Mouse (Mus musculus): Measurements from ENCODE around the gene Top3a.

Top3a gene

DNA sequence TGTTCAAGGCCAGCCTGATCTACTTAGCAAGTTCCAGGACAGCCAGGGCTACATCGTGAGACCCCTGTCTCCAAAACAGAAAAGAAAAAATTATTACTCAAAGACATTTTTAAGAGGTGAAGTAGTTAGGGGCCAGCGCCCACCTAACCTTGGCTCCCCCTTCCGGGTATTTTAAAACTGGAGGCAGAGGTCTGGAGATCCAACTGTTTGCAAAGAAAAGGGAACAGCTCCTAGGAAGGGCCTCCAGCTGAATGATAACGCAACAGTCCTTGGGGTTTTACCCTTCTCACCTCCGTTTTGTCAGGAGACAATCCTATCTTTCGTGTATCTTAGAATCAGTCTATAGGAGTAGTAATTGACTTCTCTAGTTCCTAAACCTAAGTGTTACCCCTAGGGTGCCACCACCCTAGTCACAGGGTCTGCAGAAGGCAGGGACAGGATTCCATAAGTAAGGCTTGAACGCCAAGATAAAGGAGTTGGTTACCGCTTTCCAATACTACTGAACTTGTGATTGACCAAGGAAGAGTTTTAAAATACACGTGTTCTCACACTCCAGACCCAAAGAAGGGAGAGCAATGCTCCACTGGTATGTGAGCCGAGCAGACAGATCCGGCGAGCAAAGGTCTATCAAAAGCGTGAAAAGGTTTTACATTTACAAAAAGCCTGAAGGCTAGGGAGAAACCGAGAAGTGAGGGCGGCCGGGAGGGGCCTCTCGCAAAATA lies 897 bp downstream of the Top3a start:
- ATAC-seq (ENCODE audit: insufficient number of reproducible peaks, low FRiP score, low TSS enrichment), result no peak

DNA sequence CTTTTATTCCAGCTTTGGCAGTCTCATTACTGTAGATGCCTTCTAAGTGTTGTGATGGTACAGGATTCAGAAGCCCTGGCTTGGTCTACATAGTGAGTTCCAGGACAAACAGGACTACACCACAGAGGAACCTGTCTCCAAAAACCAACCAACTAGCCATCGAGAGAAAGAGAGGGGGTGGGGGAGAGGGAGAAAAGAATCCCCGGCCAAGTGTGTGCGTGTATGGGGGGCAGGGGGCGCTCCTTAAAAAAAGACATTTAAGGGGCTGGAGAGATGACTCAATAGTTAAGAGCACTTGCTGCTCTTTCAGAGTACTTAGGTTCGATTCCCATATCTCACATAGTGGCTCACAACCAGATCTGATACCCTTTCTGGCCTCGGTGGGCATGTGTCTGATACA lies 1.6 kb downstream of the Top3a start:
- ATAC-seq (ENCODE audit: insufficient number of reproducible peaks, low FRiP score, low TSS enrichment), result no peak

DNA sequence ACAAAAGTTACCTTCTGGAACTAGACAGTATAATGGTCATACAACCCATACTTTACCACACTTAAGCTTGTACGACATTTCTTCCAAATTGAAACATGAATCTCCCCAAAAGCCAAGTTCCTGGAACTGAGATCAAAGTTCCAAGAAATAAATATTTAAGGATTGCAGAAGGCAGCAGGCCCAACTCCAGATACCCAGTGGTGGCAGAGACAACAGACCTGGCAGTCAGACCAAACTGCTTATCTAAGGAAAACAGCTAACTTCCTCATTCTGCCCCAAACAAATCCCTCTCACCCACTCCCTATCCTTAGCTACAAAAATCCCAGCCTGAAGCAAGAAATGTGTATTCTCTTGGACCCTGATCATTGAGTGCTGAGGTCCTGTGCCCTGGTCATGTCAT lies 2.3 kb downstream of the Top3a start:
- no peak for ATAC-seq (ENCODE audit: insufficient number of reproducible peaks, low FRiP score, low TSS enrichment)

DNA sequence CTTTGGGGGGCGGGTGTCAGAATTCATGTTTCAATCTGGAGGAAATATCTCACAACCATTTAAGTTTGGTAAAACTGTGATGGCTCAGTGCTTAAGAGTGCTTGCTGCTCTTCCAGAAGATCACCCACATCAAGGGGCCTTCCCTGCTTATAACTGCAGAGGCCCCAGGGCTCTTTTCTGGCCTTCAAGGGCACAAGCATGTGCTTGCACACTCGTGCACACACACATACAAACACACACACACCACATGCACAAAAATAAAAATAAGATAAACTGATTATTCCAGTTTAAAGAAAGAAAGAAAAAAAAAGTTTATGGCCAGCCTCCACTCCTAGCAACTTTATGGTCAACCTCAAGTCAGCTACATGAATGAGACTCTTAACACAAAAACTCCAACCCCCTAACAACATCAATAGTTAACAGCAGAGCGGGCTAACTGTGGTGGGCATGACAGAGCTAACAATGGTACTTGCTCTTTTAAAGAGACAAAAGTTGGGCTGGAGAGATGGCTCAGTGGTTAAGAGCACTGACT lies 2.9 kb downstream of the Top3a start:
- ATAC-seq (ENCODE audit: insufficient number of reproducible peaks, low FRiP score, low TSS enrichment), result no peak

DNA sequence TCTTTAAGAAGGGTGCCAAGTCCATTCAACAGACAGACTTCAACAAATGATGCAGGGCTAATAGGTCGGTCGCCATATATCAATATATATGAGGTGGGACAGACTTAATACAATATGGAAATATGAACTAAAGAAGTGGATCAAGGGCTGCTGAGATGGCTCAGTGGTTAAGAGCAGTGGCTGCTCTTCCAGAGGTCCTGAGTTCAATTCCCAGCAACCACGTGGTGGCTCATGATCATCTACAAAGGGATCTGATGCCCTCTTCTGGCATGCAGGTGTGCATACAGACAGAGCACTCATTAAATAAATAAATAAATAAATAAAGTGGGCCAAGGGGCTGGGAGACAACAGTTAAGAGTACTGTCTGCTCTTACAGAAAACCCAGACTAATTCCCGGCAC lies 5.0 kb downstream of the Top3a start:
- no peak for ATAC-seq (ENCODE audit: insufficient number of reproducible peaks, low FRiP score, low TSS enrichment)

DNA sequence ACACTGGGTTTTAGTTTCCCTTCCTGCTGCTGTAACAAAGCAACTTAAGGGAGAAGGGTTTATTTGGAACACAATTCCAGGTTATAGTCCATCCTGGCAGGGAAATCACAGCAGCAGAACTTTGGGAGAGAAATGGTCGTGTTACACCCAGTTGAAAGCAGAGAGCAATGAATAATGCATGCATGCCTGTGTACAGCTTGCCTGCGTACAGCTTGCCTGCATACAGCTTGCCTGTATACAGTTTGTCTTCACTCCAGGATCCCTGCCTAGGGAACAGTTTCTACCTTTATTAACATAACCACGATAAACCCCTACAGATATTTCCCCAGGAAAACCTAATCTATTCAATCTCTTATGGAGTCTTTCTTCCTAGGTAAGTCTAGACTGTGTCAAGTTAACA lies 6.4 kb downstream of the Top3a start:
- no peak for ATAC-seq (ENCODE audit: insufficient number of reproducible peaks, low FRiP score, low TSS enrichment)

DNA sequence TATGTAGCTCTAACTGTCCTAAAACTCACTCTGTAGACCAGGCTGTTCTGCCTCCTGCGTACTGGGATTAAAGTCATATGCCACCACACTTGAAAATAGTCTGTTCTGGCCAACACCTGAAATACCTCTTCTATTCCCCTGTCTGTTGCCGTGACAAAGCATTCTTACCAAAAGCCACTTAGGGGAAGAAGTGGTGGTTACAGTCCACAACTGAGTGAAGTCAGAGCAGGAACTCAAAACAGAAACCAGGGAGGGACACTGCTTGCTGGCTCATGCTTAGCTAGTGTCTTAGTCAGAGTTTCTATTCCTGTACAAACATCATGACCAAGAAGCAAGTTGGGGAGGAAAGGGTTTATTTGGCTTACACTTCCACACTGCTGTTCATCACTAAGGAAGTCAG lies 7.8 kb downstream of the Top3a start:
- no peak for ATAC-seq (ENCODE audit: insufficient number of reproducible peaks, low FRiP score, low TSS enrichment)

DNA sequence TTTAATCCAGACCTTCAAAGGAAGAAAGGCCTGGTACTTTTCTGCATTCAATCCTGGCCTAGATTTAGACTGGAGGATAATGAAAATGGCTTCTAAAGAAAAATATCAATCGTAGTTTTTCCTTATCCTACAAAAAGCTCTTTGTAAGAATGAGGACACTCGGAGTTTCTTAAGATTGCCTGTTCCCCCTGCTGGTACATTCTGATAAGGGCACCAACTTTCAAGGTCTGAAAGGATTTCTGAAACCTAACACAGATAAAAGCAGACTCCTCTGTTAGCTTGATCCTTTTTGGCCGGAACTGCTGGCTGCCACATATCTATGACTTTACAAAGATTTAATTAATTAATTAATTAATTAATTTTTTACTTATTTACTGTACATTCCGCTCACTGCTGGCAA lies 10.2 kb downstream of the Top3a start:
- no peak for ATAC-seq (ENCODE audit: insufficient number of reproducible peaks, low FRiP score, low TSS enrichment)

DNA sequence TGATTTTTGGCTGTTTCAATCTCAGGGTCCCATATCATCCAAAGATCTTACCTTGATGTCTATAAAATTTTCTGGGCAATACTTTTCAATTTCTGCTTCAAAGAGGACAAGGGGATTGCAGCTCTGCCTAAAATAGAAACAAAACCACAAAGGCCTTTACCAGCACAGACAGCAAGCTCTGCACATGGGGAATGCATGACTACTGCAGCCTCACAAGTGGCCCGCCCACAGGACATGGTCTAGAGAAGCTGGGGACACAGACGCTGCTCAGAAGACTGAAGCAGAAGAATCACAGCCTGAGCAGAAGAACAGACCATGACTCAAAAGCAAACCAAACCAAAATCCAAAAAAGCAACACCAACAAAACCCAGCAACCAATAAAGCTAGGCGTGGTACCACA lies 15.5 kb downstream of the Top3a start:
- no peak for ATAC-seq (ENCODE audit: insufficient number of reproducible peaks, low FRiP score, low TSS enrichment)

DNA sequence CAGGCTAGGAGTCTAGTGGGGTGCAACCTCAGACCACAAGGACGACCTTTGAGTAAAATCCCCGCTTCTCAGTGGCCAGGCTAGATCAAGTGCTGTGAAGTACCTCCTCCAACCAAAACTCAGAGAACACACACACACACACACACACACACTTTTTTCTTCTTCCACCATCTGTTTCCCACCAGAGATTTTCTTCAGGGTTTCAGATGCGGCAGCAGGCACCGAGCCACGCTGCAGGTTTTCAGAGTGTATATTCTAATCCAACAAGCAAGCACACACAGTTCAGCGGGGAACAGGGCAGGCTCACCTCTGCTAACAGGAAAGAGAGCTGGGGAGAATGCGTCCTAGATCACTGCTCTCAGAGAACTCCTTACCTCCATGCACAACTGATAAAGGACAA lies 21.6 kb downstream of the Top3a start:
- no peak for ATAC-seq (ENCODE audit: insufficient number of reproducible peaks, low FRiP score, low TSS enrichment)

DNA sequence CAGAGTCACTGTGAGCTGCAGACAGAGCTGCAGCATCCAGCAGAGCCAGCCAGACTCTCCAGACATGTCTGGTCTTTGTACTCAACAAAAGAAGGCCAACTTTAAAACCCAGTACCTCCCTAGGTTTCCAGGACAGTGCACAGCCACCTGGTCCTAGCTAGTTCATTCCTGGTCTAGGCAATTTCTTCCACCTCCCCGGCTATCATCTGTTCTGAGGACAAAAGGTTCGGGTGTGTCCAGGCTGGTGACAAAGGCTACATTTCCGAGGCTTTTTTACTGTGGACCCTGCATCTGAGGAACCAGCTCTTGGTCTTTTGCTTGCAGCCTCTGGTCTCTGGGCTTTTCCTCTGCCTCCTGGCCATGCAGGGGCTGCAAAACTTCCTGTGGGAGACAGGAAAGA lies 36.8 kb downstream of the Top3a start:
- ATAC-seq (ENCODE audit: insufficient number of reproducible peaks, low FRiP score, low TSS enrichment), result no peak

DNA sequence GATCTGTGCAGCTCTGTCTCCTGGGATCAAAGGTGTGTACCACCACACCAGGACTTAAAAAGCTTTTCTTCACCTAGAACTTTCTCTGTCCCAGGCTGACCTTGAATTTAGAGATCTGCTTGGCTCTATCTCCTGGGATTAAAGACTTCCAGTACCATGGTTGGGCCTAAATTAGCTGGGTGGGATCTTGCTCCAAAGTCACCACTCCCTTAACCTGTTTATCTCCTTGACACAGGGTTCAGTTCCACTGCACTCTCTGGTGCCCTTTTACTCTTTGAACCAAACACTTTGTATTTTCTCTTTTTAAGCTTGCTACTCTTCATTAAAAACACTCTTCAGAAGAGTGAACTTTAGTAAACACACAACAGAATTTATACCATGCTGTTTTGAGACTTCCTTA lies 39.7 kb downstream of the Top3a start:
- ATAC-seq (ENCODE audit: insufficient number of reproducible peaks, low FRiP score, low TSS enrichment), result no peak

DNA sequence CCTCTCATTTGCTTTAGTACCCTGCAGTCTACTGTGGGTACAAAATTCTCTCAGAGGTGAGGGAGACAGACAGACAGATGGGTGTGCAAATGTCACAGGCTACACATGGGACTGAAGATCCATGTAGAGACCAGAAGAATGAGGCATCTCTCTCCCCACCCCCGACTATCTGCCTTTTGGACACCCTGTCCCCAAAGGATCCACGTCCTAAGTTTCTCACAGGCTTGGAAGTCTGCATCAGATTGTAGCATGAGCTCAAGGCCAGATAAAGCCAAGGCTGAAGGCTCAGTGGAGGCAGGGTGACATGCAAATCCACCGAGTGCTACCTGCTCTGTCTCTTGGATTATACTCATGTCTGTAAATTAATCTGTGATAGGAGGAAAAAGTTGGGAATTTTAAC lies 40.7 kb downstream of the Top3a start:
- ATAC-seq (ENCODE audit: insufficient number of reproducible peaks, low FRiP score, low TSS enrichment), result no peak

DNA sequence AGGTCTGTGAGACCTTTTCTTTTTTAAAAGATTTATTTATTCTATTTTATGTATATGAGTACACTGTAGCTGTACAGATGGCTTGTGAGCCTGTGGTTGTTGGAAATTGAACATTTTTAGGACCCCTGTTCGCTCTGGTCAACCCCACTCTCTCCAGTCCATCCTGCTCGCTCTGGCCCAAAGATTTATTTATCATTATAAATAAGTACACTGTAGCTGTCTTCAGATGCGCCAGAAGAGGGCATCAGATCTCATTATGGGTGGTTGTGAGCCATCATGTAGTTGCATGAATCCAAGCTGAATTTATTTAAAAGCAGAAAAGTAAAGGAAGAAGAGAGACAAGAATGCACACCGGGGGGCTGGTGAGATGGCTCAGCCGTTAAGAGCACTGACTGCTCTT lies 42.0 kb downstream of the Top3a start:
- no peak for ATAC-seq (ENCODE audit: insufficient number of reproducible peaks, low FRiP score, low TSS enrichment)

DNA sequence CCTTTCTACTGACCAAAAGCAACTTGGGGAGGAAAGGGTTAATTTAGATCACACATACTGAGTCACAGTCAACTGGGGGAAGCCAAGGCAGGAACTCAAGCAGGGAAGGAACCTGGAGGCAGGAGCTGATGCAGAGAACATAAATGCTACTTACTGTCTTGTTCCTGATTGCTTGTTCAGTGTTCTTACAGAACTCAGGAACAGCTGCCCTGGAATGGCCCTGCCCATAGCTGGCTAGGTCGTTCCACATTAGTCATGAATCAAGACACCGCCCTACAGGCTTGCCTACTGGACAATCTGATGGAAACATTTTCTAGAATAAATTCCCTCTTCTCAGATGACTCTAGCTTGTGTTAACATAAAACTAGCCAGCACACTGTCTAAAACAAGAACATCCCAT lies 43.0 kb downstream of the Top3a start:
- no peak for ATAC-seq (ENCODE audit: insufficient number of reproducible peaks, low FRiP score, low TSS enrichment)

DNA sequence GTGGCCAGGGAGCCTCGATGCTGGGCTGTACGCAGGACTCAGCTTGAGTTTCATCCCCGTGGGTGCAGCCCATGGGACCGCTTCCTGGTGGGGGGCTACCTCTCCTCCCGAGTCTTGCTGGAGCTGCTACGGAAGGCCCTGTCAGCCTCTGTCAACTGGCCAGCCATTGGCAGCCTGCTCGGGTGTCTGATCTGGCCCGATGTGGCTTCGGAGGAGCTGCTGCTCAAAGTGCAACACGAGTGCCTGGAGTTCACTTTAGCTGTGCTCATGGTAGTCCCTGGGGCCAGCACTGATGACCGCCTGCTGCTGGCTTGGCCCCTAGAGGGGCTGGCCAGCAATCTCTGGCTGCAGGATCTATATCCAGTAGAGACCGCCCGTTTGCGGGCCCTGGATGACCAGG lies 45.9 kb downstream of the Top3a start:
- no peak for ATAC-seq (ENCODE audit: insufficient number of reproducible peaks, low FRiP score, low TSS enrichment)

DNA sequence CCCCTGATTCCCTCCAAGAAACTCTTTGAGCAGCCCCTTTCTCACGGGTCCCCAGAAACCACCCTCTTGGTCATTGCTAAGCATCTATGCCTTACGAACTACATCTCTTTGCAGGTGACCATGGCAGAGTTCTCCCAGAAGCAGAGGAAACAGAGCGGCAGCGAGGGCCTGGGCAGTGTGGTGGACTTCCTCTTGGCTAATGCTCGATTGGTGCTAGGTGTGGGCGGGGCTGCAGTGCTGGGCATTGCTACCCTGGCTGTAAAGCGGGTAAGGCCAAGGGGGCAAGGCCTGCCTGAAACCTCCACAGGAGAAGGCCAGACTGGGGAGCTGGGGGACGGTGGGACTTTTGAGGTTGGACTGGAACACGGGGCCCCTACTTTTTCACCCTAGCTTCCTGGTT lies 47.0 kb downstream of the Top3a start:
- ATAC-seq (ENCODE audit: insufficient number of reproducible peaks, low FRiP score, low TSS enrichment), result no peak

DNA sequence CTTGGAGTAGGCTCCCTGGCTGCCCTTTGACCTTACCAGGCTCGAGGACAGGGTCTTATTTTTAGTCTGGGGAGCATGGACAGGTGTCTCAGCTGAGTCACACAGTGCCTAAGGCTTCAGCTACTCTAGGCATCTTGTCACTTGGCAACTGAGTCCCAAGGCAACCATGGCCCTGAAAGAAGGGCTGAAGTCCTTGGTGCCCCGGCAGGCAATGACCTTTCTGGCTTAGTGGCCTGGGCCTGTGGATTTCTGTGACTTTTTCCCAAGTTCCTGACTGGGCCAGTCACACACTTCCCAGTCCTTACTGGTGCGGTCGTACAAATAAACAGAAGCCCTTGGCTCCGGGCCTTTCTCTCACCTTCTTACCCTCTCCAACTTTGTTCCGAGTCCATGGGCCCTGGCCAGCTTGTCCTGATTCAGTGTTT lies 47.9 kb downstream of the Top3a start:
- no peak for ATAC-seq (ENCODE audit: insufficient number of reproducible peaks, low FRiP score, low TSS enrichment)

DNA sequence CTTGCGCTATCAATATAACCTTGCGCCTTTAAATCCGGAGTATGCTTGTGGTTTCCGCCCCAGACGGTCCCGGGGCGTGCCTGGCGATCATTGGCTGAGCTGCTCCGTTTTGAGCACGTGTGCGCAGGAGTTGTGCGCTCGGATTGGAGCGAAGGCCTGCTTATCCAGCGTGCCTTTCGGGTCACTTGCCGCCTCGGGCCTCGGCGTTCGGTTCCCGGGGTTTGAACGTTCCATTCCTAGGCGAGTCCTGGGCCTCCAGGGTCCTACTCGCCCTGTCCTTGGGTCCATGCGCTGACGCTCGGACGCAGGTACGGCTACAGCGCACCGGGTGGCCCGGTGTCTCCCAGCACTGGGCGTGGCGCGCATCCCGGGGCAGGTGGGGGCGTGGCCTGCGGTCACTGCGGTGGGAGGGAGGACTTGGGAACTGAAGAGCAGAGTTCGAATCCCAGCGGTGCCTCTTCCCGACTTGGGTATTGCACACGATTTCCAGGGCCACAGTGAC lies 48.9 kb downstream of the Top3a start, which contains the start of gene Mief2:
TSS of gene Mief2 (plus strand) at position 139 of the 502 bp plus-strand sequence.
- ATAC-seq (ENCODE audit: insufficient number of reproducible peaks, low FRiP score, low TSS enrichment), result peak; percentile 92

DNA sequence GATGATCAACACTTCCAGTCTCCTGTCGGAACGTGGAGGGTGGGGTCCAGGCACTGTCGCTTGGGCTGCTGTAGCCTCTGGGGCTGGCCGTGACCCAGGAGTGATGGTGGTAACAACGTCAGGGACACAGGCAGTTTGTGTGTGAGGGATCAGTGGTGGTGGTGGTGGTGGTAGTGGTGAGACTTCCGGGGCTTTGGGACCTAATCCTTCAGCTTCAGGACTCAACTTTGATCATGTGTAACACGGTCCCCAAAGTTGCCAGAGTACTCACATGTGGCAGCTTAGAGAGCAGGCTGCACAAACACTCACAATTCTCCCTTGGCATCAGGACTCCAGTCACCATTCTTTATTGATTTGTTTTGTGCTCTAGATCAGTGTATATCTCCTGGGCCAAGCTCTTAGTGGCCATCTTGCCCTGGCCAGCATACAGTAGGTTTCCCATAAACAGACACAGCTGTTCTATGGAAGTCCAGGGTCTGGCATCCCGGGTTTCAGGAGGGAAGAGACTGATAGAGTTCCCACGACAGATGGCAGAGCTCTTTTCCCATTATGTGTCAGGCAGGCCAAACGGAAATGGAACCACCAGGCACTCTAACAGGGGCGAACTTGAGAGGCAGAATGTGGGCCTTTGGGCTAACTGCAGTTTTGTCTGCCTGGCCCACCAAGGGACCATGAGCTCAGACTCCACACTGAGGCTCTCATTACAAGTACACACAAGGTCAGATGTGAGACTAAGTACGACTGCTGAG lies 49.6 kb downstream of the Top3a start:
- ATAC-seq (ENCODE audit: insufficient number of reproducible peaks, low FRiP score, low TSS enrichment), result no peak; the same call in 1 of the 2 replicates

DNA sequence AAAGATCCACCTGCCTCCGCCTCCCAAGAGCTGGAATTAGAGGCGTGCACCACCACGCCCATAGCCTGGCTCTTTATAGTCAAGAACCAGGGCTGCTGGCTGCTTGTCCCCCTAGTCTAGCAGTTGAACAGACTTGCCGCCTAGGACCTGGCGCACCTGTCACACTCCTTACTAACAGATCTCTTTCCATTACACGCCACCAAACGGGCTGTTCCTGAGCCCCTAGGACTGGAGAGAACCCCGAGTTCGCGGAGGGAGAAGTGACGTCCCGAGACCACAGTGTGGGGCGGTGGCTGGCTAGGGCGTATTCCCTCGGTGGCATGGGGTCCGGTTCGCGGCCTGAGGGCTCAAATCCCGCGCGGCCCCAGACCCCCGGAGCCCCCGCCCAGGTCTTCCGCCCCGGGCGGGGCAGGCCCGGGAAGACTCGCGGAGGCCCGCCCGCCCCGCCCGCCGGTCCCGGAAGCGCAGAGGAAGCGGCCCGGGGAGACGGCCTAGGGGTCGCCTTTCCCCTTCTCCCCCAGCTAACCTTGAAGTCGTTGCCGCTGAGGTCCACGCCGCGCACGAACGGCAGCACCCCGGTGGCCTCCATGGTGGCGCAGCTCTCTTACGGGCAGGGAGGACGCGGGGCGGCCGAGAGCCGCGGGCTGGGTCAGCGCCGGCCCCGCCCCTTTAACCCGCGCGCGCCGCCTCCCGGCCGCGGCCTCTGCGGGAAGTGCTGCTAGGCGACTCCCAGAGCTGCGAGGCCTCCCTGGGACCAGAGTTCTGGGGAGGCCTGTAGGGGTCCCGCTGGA lies 50.4 kb downstream of the Top3a start, which contains the start of gene Flii:
TSS of gene Flii (minus strand) at position 663 of the 791 bp plus-strand sequence.
- ATAC-seq (ENCODE audit: insufficient number of reproducible peaks, low FRiP score, low TSS enrichment), result peak; percentile 50
